Mouse (Mus musculus) spleen, postnatal 10 days (tissue): ENCODE data around the gene P2rx2.

Source experiments
- DNase-seq, 2 experiments: peaks; one replicate each; pipeline ENCODE4 v3.0.0; 2021 to 2022; ENCODE audit warnings: low spot score in 2 of 2

The P2rx2 gene

DNA sequence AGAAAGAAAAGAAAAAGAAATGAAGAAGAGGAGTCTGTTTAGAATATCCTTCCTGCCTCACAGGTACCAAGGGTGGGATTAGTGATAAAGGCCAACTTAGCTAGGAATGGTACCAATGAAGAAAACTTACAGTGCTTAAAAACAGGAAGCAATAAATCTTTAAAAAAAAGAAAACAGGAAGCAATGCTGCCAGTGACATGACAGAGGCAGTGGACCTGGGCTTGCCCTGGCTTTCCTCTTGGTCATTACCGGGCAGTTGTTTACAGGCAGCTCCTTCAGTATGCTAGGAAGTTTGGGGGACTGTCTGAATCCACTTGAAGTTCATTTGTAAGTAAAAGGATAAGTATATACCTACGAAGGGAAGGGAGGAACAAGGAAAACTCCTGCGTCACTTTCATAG is 12.5 kb downstream of the P2rx2 start:
- DNase-seq = no peak

DNA sequence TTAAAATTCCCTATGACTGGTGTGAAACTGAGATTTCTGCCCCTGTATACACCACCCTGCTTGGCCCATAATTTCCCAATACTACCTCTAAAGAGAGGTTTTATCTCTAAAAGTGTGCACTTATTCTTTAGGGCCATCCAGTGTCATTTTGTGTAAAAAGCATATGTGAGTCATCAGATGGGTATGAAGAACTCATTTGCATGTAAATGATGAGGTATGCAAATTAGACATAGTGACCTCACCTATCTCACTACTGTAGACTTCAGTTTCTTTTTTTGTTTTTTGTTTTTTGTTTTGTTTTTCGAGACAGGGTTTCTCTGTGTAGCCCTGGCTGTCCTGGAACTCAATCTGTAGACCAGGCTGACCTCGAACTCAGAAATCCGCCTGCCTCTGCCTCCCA is 29.9 kb downstream of the P2rx2 start:
- no peak for DNase-seq

DNA sequence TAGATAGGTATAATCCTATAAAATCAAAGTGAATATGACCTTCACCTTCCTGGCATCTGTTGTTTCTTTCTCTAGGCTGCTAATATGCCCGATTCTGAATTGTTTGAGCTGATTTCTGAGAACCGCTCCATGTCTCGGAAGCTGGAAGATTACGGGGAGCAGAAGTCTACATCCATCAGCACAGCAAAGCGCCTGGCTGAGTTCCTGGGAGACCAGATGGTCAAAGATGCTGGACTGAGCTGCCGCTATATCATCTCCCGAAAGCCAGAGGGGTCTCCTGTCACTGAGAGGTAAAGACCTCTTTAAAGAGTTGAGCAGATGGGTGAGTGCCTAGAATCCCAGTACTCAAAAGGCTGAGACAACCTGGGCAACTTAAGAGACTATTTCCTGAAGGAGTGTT is 34.2 kb downstream of the P2rx2 start:
- no peak for DNase-seq

DNA sequence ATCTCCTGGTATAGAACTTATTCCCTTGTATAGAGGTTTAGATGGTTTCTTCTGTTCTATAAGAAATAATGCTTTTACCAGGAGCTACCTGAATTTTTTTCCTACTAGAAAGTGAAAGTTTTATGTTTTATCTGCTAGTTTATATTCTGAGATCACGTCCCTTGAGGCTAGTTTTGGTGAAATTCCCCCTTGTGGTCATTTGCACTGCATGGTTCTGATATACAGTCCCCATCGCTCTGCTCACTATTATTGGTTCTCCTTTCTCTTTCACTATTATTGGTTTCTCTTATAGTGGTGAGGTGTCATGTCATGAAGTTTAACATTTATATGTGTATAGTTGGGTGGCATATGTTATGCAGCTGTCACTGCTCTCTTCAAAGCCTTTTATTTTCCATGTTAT is 42.4 kb downstream of the P2rx2 start:
- DNase-seq = no peak

DNA sequence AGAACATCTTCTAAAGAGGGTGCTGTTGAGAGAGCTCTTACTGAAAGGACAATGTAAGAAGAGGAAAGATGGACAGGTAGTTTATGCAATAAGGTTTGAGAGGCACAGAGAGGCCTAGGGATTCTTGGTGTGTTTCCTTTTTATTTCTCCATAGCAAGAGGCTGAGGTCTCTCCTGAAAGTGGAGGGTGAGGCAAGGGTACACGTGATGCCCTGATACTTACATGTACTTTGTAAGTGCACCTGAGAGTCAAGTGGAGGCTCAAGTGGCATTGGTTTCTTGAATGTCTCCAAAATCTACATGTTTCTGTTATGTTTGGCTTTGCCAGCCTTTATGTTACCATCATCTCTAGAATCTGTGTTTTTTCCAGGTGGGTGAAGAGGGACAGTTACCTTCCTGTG is 46.4 kb downstream of the P2rx2 start:
- no peak for DNase-seq

DNA sequence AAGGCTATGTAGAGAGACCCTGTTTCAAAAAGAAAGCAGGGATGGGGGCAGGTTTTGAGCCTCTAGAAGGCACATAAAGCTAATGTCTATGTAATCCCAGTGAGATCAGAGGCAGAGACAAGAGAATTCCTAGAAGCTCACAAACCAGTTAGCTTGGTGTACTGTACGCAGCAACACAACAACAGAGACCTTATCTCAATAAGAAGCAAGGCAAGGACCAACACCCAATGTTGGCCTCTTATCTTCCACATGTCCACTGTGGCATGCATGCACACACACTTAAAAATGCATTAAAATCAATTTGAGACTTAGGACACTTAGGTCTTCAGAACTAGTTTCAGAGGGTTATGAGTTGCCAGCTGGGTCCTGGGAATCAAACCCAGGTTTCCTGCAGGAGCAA is 51.4 kb downstream of the P2rx2 start:
- no peak for DNase-seq
